Mouse (Mus musculus): ENCODE results near the gene Dzip1. TPM values are rescaled to one million over a fixed set of nuclear protein-coding genes. Genes with fewer than 3 reads are reported as not detected.

Dzip1 gene
- polyA plus RNA-seq, 1 experiment = 0.34 TPM

DNA sequence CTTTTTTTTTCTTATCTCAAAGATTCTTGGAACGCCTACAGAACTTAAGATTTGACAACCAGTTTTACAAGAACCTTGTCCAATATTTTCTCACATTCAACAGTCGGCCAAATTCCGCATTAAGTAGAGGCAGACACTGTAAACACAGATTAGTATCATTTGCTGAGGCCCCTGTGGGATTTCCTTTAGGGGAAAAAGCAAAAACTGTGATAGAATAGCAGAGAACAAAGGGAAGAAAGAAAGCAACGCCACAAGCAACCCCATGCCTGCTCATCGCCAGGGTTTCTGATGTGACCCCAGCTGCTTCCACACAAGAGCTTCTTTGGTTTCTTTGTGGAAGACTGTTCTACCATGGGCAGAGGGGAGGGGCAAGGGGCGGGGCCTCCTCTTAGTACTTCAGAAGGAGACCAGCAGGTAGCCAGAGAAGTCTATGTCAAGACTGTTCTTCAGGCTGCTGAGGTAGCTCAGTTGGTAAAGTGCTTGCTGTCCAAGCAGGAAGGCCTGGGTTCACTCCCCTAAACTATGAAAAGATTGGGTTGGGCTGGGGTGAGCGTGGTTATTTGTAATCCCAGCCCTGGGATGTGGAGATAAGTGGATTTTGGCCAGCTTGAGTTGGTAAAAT, 97.9 kb downstream of the Dzip1 start:
- Histone ChIP-seq H3K4me1 (ENCODE audit: control insufficient read depth, insufficient read depth, low read length) (no peaks in the 10 kb centered on the region), H3K27ac (ENCODE audit: insufficient read depth, low read depth, low read length) (no peak overlapping the region), H3K4me3 (ENCODE audit: insufficient read depth, low read length) (no peak overlapping the region)
- no peak for TF ChIP-seq POLR2A (IDR thresholded peaks at IDR 0.05; ENCODE audit: borderline replicate concordance, low read depth, low read length)
- no peak for TF ChIP-seq CTCF (IDR thresholded peaks at IDR 0.05; ENCODE audit: low read depth, low read length)

GRCm38 (mm10) chr14:118826346-118826745, 98.9 kb downstream of the Dzip1 start:
- Histone ChIP-seq H3K4me3 (ENCODE audit: insufficient read depth, low read length) (no peak overlapping the region), H3K4me1 (ENCODE audit: control insufficient read depth, insufficient read depth, low read length) (no peaks in the 10 kb centered on the region), H3K27ac (ENCODE audit: insufficient read depth, low read depth, low read length) (no peak overlapping the region)
- TF ChIP-seq POLR2A (IDR thresholded peaks at IDR 0.05; ENCODE audit: borderline replicate concordance, low read depth, low read length) = no peak
- no peak for TF ChIP-seq CTCF (IDR thresholded peaks at IDR 0.05; ENCODE audit: low read depth, low read length)

Other genes with a start within 250 kb of the Dzip1 start
- gene Abcc4, start 219.2 kb downstream of the Dzip1 start, polyA plus RNA-seq (2012; ENCODE audit: insufficient read depth, insufficient read length, missing spikeins) = 8.2 and 8.6 TPM in 2 replicates
- gene Cldn10, start 137.6 kb downstream of the Dzip1 start, polyA plus RNA-seq (2012; ENCODE audit: insufficient read depth, insufficient read length, missing spikeins) = not detected in 2 replicates
- 36.4 and 40.5 TPM in 2 replicates for gene Dnajc3, start 12.5 kb upstream of the Dzip1 start, polyA plus RNA-seq (2012; ENCODE audit: insufficient read depth, insufficient read length, missing spikeins)
- 3.8 and 4.5 TPM in 2 replicates for gene Uggt2, start 174.0 kb upstream of the Dzip1 start, polyA plus RNA-seq (2012; ENCODE audit: insufficient read depth, insufficient read length, missing spikeins)
- gene Hs6st3, start 212.9 kb upstream of the Dzip1 start, polyA plus RNA-seq (2012; ENCODE audit: insufficient read depth, insufficient read length, missing spikeins) = not detected in 2 replicates

Data from bone marrow macrophage, adult 2 months (primary cell).